In the genomic region with DNA sequence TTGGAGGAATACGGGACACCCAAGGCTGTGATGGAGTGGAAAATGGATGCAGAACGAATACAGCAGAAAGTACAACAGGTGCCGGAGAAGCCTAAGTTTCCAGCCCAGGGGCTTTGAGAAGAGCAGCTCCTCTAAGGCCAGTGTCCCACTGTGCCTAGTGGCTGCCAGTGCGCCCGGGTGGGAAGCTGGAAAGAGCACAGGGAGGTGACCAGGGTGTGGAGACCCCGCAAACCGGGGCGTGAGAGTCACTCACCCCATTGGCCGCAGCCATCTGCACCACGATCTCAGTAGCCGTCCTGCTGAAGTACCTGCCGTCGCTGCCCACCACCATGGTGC, we compare ENCODE assay signal across 9 mouse cellular contexts. TPM values are rescaled to one million over a fixed set of nuclear protein-coding genes. Genes with fewer than 3 reads are reported as not detected.
DNase-seq lines count a peak whose midpoint lies in the region; ATAC-seq and TF ChIP-seq lines count a peak whose summit lies in the region.
"Had no signal": no experiment of that assay in that cellular context is flagged by ENCODE, and none has a peak within 500 bp of the region (broad histone marks: within the 10 kb centered on the region; RNA-seq: fewer than 3 reads in every experiment).

No protein-coding gene starts in this region.

- H3K36me3 ChIP-seq in lung, embryonic 14.5 days (ENCODE audit: insufficient read depth), result no peaks in the 10 kb centered on the region
- H3K36me3 ChIP-seq in forebrain, embryonic 11.5 days (ENCODE audit: control insufficient read depth, insufficient read depth, low read length), result no peaks in the 10 kb centered on the region
- no peaks in the 10 kb centered on the region for H3K36me3 ChIP-seq in limb, embryonic 11.5 days (ENCODE audit: control insufficient read depth, insufficient read depth, low read length)
- H3K36me3 ChIP-seq in neural tube, embryonic 15.5 days, result no peaks in the 10 kb centered on the region

- no peak for TF ChIP-seq CTCF in lung, embryonic 14.5 days (IDR thresholded peaks at IDR 0.05; ENCODE audit: low read depth)

- peak; percentile 59; the same call in 1 of the 2 replicates for ATAC-seq in lung, embryonic 14.5 days (ENCODE audit: insufficient read depth)
- ATAC-seq in forebrain, embryonic 11.5 days (replicated peaks; ENCODE audit: low FRiP score), result 0 out of 2 replicates have a peak, but pooled peaks have one; percentile 24
- ATAC-seq in limb, embryonic 11.5 days (ENCODE audit: insufficient number of reproducible peaks, low FRiP score, low TSS enrichment, low read depth), result no peak
- no peak for ATAC-seq in neural tube, embryonic 15.5 days (ENCODE audit: low FRiP score)

- H3K4me3 ChIP-seq in lung, embryonic 14.5 days (ENCODE audit: low read depth, low read length), result peak overlapping the region; percentile 57
- peak overlapping the region; percentile 37 for H3K4me3 ChIP-seq in forebrain, embryonic 11.5 days (ENCODE audit: low read depth, low read length)
- H3K4me3 ChIP-seq in limb, embryonic 11.5 days (ENCODE audit: low read depth, low read length), result peak overlapping the region; percentile 38
- H3K4me3 ChIP-seq in neural tube, embryonic 15.5 days (replicated peaks), result peak overlapping the region; percentile 44

- H3K4me2 ChIP-seq in lung, embryonic 14.5 days, result peak overlapping the region; percentile 76
- peak overlapping the region; percentile 68 for H3K4me2 ChIP-seq in forebrain, embryonic 11.5 days (ENCODE audit: low read depth, low read length, severe bottlenecking)
- peak overlapping the region; percentile 75 for H3K4me2 ChIP-seq in limb, embryonic 11.5 days (ENCODE audit: low read depth, severe bottlenecking)
- peak overlapping the region; percentile 59 for H3K4me2 ChIP-seq in neural tube, embryonic 15.5 days

- H3K27ac ChIP-seq in lung, embryonic 14.5 days (ENCODE audit: low read depth), result peak overlapping the region; percentile 36; the same call in 1 of the 2 replicates
- H3K27ac ChIP-seq in forebrain, embryonic 11.5 days (ENCODE audit: low read depth, low read length), result no peak overlapping the region
- H3K27ac ChIP-seq in limb, embryonic 11.5 days (replicated peaks; ENCODE audit: low read depth, low read length), result no peak overlapping the region
- H3K27ac ChIP-seq in neural tube, embryonic 15.5 days (replicated peaks), result no peak overlapping the region
- H3K27ac ChIP-seq: macrophage had no signal

- 12% methylated on average over 13 of the region's 13 CpGs for whole genome bisulfite sequencing in lung, embryonic 14.5 days
- WGBS in forebrain, embryonic 11.5 days, result 21% methylated on average over 13 of the region's 13 CpGs
- 20% methylated on average over 13 of the region's 13 CpGs for WGBS in limb, embryonic 11.5 days
- 18% methylated on average over 13 of the region's 13 CpGs for WGBS in neural tube, embryonic 15.5 days

- no peak for DNase-seq in lung, embryonic 14.5 days
- DNase-seq in lung, postnatal 25 days (ENCODE audit: low spot score), result no peak
- peak; percentile 53 for DNase-seq in forebrain, embryonic 11.5 days (ENCODE audit: low spot score)
- peak; percentile 44 for DNase-seq in limb, embryonic 11.5 days (ENCODE audit: low spot score)
- no peak for DNase-seq in thymus, postnatal 10 days (ENCODE audit: low spot score in 2 of 2)
- DNase-seq in spleen, adult 12 weeks (ENCODE audit: low spot score), result no peak
- DNase-seq in left cerebral cortex, postnatal 10 days (ENCODE audit: extremely low spot score in 1 of 2, low spot score in 2 of 2), result no peak

- peak overlapping the region; percentile 55 for H3K9ac ChIP-seq in lung, embryonic 14.5 days
- peak overlapping the region; percentile 39 for H3K9ac ChIP-seq in forebrain, embryonic 11.5 days (ENCODE audit: low read length)
- H3K9ac ChIP-seq in limb, embryonic 11.5 days (ENCODE audit: low read length), result peak overlapping the region; percentile 55
- peak overlapping the region; percentile 20 for H3K9ac ChIP-seq in neural tube, embryonic 15.5 days (replicated peaks)

- H3K4me1 ChIP-seq in lung, embryonic 14.5 days (ENCODE audit: insufficient read depth), result peaks cover 10% of the 10 kb centered on the region; the same call in 1 of the 2 replicates
- peaks cover 9% of the 10 kb centered on the region; the same call in 1 of the 2 replicates for H3K4me1 ChIP-seq in forebrain, embryonic 11.5 days (replicated peaks; ENCODE audit: control insufficient read depth, insufficient read depth, low read length)
- H3K4me1 ChIP-seq in limb, embryonic 11.5 days (ENCODE audit: control insufficient read depth, insufficient read depth, low read length), result peaks cover 5% of the 10 kb centered on the region; the same call in 1 of the 2 replicates
- peaks cover 10% of the 10 kb centered on the region for H3K4me1 ChIP-seq in neural tube, embryonic 15.5 days

- H3K9me3 ChIP-seq in lung, embryonic 14.5 days (ENCODE audit: low read depth, low read length), result no peaks in the 10 kb centered on the region
- H3K9me3 ChIP-seq in forebrain, embryonic 11.5 days (ENCODE audit: control insufficient read depth, low read length), result no peaks in the 10 kb centered on the region
- H3K9me3 ChIP-seq in limb, embryonic 11.5 days (ENCODE audit: control insufficient read depth, low read length), result no peaks in the 10 kb centered on the region
- H3K9me3 ChIP-seq in neural tube, embryonic 15.5 days (replicated peaks), result no peaks in the 10 kb centered on the region

- intact Hi-C loops in left cerebral cortex, postnatal 10 days (cut with DNase I), result no loop called here

- H3K27me3 ChIP-seq in lung, embryonic 14.5 days (ENCODE audit: insufficient read depth, low read length), result 0 out of 2 replicates have a peak, but pooled peaks cover 5% of the 10 kb centered on the region
- H3K27me3 ChIP-seq in forebrain, embryonic 11.5 days (ENCODE audit: control insufficient read depth, insufficient read depth, low read length), result peaks cover 8% of the 10 kb centered on the region; the same call in 1 of the 2 replicates
- peaks cover 6% of the 10 kb centered on the region; the same call in 1 of the 2 replicates for H3K27me3 ChIP-seq in limb, embryonic 11.5 days (ENCODE audit: control insufficient read depth, insufficient read depth, low read length)
- peaks cover 32% of the 10 kb centered on the region for H3K27me3 ChIP-seq in neural tube, embryonic 15.5 days (replicated peaks)

RNA-seq across cellular contexts. Expression of gene Pgm5, which starts 0.4 kb away (rescaled TPM):
- 2.7 and 2.9 TPM in 2 replicates for polyA plus RNA-seq in lung, embryonic 14.5 days (2014; fragmentation: Nextera tagmentation; extraction: Ambion mirVana)
- polyA plus RNA-seq in forebrain, embryonic 11.5 days (2014; fragmentation: Nextera tagmentation; extraction: Ambion mirVana), result 0.11 and 0.35 TPM in 2 replicates
- 1.6 and 1.7 TPM in 2 replicates for polyA plus RNA-seq in limb, embryonic 11.5 days (2014; fragmentation: Nextera tagmentation; extraction: Ambion mirVana)
- polyA plus RNA-seq in neural tube, embryonic 15.5 days (2015; fragmentation: Nextera tagmentation; extraction: Ambion mirVana), result 1.2 and 4.2 TPM in 2 replicates
- total RNA-seq in left cerebral cortex, postnatal 10 days (2021), result 1 to 10 TPM; 3.1 to 4.3 TPM

RNA-seq across cellular contexts. Expression of gene Gm10053, which starts 14.2 kb away (rescaled TPM):
- 235 and 240 TPM in 2 replicates for polyA plus RNA-seq in lung, embryonic 14.5 days (2014; fragmentation: Nextera tagmentation; extraction: Ambion mirVana)
- polyA plus RNA-seq in forebrain, embryonic 11.5 days (2014; fragmentation: Nextera tagmentation; extraction: Ambion mirVana), result 243 and 249 TPM in 2 replicates
- 250 and 263 TPM in 2 replicates for polyA plus RNA-seq in limb, embryonic 11.5 days (2014; fragmentation: Nextera tagmentation; extraction: Ambion mirVana)
- 322 and 341 TPM in 2 replicates for polyA plus RNA-seq in neural tube, embryonic 15.5 days (2015; fragmentation: Nextera tagmentation; extraction: Ambion mirVana)
- total RNA-seq in left cerebral cortex, postnatal 10 days (2021), result 100 to 1,000 TPM; 226 to 239 TPM

RNA-seq across cellular contexts. Expression of gene Foxd4, which starts 39.8 kb away (rescaled TPM):
- not detected in 2 replicates for polyA plus RNA-seq in lung, embryonic 14.5 days (2014; fragmentation: Nextera tagmentation; extraction: Ambion mirVana)
- polyA plus RNA-seq in forebrain, embryonic 11.5 days (2014; fragmentation: Nextera tagmentation; extraction: Ambion mirVana), result not detected in 2 replicates
- polyA plus RNA-seq in limb, embryonic 11.5 days (2014; fragmentation: Nextera tagmentation; extraction: Ambion mirVana), result not detected in 2 replicates
- polyA plus RNA-seq in neural tube, embryonic 15.5 days (2015; fragmentation: Nextera tagmentation; extraction: Ambion mirVana), result not detected in 2 replicates
- not detected for total RNA-seq in left cerebral cortex, postnatal 10 days (2021)
- polyA plus RNA-seq: macrophage had no signal

Comparison
In these comparisons a context has a peak if more than half of its experiments do, and no peak if none do; other contexts are left out.
1. ATAC-seq: peak in lung, embryonic 14.5 days (single experiment) and forebrain, embryonic 11.5 days (single experiment); none in limb, embryonic 11.5 days (single experiment) and neural tube, embryonic 15.5 days (single experiment).
2. DNase-seq: peak in forebrain, embryonic 11.5 days (single experiment) and limb, embryonic 11.5 days (single experiment); none in lung, embryonic 14.5 days (single experiment), lung, postnatal 25 days (single experiment), thymus, postnatal 10 days (0 of 2), spleen, adult 12 weeks (single experiment) and left cerebral cortex, postnatal 10 days (0 of 2).
3. Peak in every context shown above with its lines, with median percentiles within 50 percentile points of each other: H3K4me2 ChIP-seq, H3K4me3 ChIP-seq and H3K9ac ChIP-seq.